Mouse (Mus musculus) kidney, adult 8-10 months (tissue): ENCODE data around the gene Spic.
A peak's percentile ranks its signal among the peaks of the same experiment; 100 is the strongest.

Source experiments
- DNase-seq, 2 experiments: peaks; one replicate each; pipeline ENCODE4 v3.0.0; 2022

The Spic gene

DNA sequence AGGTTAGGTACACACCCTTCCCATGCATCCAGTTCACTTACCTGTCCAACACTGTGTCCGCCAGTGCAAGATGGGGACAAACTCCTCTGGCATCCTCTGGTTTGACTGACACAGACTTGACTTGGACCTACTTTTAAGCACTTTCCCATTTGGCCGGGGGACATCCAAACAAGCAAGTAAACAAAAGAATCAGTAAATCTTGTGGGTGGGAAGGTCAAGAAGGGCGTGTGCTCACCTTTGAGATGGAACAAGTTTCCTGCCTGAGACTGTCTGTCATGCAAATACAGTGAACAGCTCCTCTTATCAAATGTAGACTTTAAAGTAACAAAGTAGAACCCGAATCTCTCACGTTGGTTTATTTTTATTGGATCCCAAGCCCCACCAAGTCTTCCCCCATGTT lies at the start of gene Spic:
TSS of gene Spic (minus strand) at position 91 of the 400 bp plus-strand sequence.
- no peak for DNase-seq

DNA sequence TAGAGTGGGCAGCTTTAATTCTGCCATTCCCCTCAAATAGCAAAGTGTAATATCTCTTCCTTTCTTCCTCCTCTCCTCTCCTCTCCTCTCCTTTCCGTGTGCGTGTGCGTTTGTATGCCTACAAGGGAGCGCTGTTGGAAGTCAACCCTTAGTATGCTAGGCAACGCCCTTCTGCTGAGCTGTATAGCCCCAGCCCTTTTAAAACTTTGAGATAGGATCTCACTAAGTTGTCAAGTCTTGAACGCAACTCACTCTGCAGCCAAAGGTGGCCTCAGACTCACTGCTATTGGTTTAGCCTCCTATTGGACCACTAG lies 47.5 kb upstream of the Spic start:
- no peak for DNase-seq

DNA sequence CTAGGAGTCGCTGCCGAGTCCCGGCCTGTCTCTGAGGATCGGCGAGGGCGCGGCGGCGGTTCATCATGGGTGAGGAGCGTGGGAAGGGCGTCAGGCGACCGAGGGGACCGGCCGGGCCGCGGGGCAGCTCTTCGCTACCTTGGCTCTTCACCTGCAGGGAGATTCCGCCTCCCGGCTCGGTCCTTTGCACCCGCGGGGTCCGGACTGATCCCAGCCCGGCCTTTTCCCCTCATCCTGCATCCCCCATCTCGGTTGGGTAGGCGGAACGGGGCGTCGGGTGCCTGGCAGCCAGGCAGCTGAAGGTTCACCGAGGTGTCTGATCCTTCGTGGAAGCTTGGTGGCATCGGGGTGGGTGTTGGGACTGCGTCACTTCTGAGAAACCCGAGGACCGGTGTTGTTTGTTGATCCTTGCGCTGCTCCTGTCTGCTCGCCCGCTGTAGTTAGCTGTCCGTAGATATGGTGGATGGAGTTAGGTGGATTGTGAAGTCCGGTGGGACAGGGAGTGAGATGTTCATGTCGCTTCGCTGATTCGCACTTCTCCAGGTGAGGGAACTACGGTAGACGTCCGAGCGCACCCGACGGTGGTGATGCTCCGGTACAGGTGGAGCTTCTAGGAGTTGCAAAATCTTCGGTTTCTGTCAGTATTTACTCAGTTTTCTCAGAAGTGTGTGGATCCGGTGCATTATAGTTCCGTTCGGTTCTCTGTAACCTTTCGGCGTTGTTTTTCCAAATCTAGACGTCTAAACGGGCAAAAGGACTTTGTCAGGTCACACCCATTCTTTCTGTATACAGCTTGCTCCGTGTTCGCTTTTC lies 46.9 kb upstream of the Spic start:
- no peak for DNase-seq

DNA sequence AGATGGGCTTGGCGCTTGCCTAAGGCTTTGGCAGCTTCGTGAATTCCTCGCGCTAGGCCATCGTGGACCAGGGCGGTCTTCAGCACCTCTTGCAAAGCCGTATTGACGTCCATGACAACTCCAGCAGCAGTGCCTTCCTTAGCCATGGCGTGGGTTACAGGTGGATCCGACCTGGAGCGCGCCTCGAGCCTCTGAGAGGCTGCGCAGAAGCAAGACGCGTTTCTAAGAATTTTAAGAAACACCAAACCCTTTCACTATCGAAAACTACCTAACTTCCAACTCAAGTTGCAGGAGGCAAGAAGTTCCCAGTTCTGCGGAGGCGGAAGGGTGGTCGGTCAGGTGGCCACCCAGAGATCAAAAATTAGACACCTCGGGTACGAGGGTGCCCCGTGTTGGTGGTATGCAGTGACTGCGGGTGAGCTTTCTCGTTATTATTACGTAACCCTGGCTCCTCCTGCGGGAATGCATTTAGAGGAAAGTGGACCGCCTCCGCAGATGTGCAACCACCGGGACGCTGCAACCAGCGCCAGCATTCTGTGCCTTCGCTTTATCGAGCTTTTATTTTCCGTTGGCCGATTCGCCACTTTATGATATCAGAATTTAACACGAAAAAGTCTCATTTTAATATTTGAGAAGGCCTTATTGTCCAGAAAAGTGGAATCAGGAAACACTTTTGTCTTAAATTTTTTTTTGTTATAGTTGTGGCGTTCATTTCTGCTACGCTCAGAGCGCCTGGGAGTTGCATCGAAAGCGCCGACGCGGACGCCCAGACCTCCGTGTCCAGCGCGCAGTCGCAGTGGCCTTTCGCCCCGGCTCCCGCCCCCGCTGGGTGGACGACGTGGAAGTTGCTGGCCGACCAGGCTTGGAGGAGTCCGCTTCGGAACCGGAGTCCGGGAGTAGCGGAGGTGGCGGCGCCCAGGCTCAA lies 46.0 kb upstream of the Spic start, which contains the start of gene Arl1:
TSS of gene Arl1 (plus strand) at position 288 of the 925 bp plus-strand sequence.
- peak; percentile 92 to 93 for DNase-seq

DNA sequence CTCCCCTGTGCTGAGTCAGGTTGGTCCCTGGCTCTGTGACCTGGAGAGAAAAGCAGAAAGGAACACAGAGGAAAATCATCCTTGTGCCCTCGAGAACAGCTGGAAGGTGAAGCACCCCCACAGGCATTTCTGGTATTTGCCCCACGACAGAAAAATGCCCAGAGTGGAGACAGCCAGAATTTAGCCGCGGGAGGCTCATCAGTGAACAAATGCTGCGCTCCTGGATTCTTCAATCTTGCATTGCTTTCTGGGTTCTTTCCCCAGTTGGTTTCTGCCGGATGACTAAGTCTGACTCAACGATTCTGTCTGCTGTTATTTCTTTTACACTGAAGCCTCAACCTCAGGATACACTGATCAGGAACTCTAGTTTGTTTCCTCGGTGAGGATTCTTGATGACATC lies 43.4 kb upstream of the Spic start:
- no peak for DNase-seq

DNA sequence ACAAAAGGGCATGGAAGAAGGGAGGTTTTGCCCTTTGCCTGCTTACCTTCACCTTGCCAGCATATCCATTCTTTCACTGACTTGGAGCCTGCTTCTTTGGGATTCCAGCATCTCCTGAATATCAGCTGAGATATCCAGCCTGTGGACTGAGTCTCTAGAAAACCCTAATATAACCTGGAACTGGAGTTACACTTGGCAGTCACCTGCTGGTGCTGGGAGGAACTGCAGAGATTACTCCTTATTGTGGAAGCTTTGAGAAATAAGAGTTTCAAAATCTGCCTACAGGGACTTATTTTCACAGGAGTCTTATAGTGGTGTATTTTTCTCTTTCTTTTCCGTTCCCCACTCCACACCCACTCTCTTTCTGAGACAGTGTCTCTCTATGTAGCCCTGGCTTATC lies 42.3 kb upstream of the Spic start:
- peak; percentile 23 to 68 for DNase-seq

DNA sequence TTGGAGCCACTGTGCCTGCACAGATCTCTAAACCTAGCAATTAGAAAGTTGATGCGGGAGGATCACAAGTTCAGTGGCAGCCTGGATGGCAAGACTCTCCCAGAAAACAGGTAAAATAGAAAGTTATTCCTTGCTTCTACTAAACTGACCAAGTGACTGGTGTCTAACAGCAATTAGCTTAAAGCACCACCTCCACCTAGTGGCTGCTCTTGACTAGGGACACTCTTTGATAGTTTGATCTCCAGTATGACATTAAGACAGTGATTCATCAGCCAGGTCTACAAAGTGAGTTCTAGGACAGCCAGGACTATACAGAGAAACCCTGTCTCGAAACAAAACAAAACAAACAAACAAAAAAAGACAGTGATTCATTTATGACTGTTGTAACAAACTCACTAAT lies 40.5 kb upstream of the Spic start:
- peak; percentile 36 to 57 for DNase-seq

DNA sequence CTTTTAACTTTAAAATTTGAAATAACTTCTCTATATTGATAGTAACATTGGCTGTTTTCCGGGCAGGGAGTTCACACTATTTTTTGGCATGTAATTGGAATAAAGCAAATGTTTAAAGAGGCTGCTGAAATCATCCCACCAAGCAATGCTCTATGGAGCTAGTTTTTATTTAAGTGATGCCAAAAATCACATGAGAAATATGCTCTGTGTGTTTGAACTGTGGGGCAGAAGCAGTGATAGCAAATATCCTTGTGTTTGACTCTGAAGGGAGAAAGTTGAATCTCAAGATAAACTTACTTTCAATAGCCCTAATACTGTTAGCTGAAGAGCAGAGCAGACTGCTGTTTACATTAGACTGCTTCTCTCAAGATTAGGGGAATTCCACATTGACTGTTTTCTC lies 34.8 kb upstream of the Spic start:
- DNase-seq, result no peak

DNA sequence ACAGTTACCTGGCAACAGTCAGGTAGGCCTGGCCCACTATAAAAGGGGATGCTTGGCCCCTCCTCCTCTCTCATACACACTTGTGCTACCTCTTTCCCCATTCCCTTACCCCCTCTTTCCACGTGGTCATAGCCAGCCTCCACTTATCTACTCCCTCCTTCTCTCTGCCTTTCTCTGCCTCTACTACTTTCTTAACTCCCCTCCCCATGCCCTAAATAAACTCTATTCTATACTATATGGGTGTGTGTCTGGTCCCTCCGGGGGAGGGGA lies 32.9 kb upstream of the Spic start:
- DNase-seq, result no peak

DNA sequence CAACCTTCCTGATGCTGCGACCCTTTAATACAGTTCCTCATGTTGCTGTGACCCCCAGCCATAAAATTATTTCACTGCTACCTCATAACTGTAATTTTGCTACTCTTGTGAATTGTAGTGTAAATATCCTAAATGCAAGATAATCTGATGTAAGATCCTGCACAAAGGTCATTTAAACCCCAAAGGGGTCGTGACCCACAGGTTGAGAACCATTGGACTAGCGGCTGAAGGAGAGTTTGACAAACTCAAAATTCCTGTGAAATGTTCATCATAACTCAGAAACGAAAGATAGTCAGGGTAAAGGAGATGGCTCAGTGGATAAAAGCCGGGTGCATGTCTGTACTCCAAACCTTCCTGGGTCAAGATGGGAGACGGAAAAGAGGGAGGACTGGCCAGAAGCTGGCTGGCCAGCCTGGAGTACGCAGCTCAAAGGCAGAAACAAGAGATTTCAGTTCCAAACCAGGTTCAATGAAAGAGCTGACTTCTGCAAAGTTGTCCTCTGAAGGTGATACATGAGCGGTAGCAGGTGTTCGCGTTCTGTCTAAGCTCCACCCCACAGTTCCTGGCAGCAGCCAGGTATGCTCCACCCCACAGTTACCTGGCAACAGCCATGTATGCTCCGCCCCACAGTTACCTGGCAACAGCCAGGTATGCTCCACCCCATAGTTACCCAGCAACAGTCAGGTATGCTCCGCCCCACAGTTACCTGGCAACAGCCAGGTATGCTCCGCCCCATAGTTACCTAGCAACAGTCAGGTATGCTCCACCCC lies 32.4 kb upstream of the Spic start:
- DNase-seq, result no peak

DNA sequence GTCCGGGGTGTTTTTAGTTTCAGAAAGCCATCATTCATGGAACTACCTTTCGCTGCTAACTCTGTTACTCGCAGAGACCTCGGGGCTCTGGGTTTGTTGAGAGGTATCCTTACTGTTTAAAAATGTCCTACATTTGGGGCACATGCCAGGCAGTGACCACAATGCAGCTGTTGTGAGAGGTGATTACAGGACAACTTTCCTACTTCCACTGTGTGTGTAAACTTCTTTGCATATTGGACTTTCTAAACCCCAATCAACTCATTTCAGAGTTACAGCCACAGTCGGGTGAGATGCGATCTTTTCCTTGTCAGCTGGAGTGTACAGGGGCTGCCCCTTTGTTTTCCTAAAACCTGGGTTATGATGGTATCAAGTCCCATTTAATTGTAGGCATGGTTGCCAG lies 30.8 kb upstream of the Spic start:
- DNase-seq, result no peak

DNA sequence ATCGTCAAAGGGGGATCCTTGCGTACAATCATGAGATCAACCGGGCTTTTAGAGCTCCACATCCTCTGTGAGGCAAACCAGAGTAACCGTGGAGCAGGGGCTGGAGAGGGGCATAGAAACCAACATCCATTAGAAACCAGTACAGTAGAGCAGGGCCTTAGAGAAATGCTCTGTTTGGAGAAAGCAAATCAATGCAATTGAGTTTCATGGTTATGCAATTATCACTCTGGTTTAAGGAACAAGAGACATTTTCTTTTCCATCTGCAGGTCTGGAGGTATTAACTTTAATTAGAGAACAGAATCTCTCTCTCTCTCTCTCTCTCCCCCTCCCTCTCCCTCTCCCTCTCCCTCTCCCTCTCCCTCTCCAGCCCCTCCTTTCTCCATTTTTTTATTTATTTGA lies 29.9 kb upstream of the Spic start:
- no peak for DNase-seq

DNA sequence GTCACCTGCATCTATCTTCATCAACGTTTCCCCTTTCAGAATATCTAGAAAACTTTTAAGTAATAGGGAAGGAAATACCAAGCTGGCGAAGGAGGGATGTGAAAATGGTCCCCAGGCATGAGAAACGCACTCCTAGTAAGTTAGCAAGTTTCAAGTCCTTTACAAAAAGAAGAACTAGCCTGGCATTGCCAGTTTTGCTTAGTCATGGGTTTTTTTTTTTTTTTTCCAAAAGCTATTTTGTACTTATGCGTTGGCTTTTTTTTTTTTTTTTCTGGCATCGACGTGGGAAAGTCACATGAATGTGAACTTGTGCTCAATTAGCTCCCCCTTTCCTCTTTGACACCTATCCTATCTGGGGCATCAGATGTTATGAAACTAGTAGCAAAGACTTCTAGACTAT lies 27.5 kb upstream of the Spic start:
- no peak for DNase-seq

DNA sequence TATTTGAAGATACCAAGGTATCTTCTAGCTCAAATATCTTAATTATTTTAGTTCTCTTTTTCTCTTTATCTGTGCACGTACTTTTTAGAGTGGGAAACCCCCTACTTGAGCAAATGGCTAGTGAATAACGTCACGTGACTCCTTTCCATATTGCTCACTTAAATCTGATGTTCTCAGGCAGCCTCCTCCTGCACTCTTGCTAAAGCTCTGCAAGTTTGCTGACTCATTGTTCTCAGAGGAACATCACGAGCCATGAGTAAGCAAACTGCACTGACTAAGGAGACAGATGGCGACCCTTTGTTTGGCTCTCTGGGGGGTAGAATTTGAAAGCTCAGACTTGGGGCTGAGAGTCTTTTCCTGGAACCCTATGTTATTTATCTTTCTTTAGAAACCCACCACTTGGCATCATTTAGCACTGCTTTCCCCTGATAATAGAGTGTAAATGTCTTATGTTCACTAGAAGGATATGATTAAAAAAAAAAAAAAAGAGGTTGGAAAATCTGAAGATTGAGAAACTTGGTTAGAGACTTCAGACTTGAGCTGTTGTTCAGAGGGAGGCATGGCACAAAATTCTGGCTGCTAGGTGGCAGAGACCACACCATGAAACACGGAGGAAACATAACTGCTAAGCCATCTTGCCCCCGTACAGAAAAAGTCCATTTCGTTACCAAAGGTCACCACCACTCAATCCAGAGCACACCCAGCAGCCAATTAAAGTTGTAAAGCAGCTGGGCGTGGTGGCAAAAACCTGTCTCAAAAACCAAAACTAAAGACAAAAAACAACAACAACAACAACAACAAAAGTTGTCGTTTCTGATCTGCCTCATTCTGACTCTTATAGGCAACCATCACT lies 24.1 kb upstream of the Spic start:
- no peak for DNase-seq

DNA sequence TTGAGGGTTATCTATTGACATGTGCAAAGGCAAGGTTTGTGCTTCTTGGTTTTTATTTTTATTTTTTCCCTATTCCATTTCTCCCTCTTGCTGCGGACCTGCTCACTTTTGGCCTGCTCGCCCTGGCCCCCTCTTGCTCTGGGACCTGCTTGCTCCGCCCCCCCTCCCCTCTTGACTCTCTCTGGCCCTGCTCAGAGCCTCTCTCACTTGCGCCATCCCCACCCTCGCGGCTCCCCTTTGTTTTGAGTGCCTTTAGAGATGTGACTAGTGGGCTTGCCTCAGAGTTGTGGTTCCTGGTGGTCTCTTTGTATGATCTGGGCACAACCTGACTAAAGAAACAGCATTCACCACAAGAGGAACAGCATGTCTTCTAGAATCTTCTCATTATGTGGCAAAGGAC lies 16.1 kb upstream of the Spic start:
- DNase-seq, result no peak

DNA sequence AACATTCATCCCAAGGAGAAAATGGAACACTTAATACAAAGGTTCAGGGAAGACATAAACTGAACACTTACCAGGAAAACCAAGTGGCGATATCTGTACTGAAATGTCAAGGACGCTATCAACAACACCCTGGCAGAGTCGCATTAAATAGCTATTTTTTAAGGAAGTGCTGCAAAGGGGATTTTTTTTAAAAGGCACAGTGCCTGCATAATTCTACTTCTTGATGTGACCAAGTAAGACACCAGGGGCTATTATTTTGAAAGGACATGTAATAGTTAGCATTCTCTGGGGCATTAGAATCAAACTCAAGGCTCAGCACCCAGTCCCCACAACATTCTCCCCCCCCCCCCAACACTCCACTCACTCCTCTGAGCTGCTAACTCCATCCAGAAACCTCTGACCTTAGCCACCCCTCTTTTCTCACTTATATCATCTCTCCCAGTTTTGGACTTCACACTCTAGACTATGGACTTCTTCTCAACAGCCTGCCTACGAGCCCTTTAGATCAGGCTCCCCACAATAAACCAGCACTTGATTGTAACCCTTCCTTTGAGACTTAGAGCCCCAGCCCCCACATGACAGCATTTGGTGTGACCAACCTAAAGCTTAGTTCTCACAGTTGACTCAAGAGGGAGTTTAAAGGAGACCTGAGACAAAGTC lies 1.8 kb downstream of the Spic start:
- no peak for DNase-seq

DNA sequence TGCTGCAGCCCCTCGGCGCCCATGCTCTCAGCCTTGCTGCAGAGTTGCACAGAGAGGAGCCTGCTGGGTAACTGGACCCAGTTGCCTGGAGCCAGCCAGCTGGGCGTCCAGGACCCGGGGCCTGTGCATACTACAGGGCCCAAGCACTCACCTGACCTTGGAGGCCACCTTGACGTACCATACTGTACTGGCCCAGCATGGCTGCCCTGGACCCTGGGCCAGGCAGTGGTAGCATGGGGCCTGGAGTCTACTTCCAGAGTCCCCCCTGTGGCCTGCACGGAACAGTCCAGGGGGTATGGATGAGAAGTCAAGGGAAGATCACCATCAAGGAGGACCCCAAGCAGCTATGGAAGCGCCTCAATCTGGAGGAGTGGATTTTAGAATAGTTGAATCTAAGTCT lies 12.0 kb downstream of the Spic start:
- no peak for DNase-seq

DNA sequence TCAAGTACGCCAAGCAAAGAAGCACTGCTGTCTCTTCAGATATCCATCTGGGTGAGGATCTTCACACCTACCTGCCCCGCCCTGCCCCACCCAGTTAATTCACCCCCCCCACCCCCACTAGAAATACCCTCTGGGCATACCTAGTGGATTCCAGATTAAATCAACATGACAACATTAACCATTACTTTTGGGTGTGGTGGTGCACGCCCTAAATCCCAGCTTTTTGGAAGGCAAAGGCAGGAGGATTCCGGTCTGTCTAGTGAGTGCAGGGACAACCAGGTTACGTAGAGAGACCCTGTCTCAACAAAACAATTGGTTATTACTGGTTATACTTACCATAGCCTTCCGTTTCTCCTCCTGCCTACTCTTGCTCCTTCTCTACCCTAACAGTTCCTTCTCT lies 12.7 kb downstream of the Spic start:
- DNase-seq, result no peak

DNA sequence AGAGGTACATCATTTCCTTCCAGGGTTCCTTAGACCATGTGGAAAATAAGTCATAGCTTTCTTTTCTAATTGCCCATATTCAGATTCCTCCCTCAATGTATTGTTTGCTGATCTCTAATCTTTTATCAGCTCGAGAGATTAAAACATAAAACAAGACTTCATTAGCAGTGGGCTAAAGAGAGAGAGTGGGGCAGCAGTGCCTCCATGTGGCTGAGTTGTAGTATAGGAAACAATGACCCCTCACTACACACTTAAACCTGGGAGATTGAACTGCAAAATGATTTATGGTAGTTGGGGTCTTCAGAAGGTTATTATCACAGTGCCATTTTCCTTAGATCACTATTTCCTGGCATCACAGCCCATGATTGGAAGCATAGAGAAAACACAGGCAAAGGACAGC lies 15.1 kb downstream of the Spic start:
- DNase-seq, result peak in 1 of 2 experiments; percentile 15

DNA sequence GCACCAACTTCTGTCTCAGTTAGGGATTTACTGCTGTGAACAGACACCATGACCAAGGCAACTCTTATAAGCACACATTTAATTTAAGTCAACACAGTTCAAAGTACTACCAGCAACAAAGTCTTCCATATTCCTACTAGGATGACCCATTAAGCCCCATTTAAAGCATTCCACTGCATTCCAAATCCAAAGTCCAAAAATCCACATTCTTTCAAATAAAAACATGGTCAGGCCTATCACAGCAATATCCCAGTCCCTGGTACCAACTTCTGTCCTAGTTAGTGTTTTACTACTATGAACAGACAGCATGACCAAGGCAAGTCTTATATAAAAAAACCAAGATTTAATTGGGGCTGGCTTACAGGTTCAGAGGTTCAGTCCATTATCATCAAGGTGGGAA lies 21.0 kb downstream of the Spic start:
- DNase-seq, result peak; percentile 7 to 67

DNA sequence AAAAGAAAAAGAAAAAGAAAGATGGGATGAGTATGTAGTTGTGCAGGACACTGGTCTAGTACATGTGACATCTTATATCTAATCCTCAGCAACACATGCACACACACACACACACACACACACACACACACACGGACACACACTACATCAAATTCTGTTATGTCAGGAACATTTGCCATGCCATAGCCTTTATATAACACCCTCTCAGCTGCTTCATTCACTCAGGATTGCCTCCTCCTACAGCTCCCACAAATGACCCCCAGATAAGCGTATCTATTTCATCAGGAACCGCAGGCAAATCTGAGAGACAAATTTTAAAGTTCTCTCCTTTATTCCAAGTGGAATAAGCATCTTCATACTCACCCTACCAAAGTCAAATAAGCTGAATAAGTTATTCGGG lies 25.9 kb downstream of the Spic start:
- DNase-seq, result no peak

DNA sequence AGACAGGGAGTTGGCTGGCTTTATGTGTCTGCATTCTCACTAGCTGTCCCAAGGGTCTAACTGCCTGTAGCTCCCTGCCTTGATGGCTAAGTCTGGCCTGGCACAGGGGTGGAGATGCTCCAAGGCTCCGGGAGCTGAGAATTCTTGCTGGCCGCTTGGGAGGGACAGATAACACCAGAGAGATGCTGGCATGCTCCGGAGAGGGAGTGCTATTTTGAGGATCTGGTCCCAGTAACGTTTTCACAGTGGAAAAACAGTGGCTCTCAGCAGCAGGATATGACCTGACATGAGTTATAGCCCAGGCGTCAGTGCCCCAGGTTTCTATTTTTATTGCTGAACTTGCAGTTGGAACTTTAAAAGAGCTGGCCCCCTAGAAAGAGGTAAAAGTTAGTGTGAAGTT lies 39.4 kb downstream of the Spic start:
- no peak for DNase-seq
